Mouse (Mus musculus) activated CD4-positive, CD25-positive, alpha-beta regulatory T cell, adult 4 months (primary cell): ENCODE data around the gene Tmprss2. TPM values are rescaled to one million over a fixed set of nuclear protein-coding genes. Genes with fewer than 3 reads are reported as not detected.
"Not testable (repeated sequence)": the region's sequence is repeated elsewhere in the genome, so short reads cannot be mapped to it uniquely, and the experiment has no call there.

Experiments
- ATAC-seq: one replicate; pipeline ENCODE4 v1.8.0; 2017
- polyA plus RNA-seq, 2 experiments: library from polyadenylated mRNA; unstranded; fragments of 100-300 nt; shearing (Covaris generic); gene quantifications; one replicate each; pipeline ENCODE4 v1.2.1; 2017

The Tmprss2 gene
- polyA plus RNA-seq, 2 experiments from 2014 or later: 0.05 TPM; not detected in 1

DNA sequence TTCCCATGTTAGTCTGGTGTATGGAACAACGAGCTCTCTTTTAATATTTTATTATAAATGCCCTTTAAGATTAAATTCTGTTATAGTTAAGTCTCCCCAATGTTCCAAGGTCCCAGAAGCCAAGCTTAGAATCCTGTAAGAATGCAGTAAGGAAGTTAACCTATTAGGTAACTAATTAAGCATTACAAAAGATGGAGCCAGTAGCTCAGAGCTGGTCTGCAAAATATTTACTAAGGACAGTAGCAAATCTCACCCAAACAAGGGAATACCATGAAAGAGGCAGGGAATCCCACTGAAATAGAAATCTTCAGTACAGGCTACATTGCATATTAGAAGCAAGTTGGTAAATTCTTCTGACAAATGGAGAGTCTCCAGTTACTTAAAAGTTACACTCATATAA is 28.1 kb downstream of the Tmprss2 start:
- not testable (repeated sequence) for ATAC-seq

DNA sequence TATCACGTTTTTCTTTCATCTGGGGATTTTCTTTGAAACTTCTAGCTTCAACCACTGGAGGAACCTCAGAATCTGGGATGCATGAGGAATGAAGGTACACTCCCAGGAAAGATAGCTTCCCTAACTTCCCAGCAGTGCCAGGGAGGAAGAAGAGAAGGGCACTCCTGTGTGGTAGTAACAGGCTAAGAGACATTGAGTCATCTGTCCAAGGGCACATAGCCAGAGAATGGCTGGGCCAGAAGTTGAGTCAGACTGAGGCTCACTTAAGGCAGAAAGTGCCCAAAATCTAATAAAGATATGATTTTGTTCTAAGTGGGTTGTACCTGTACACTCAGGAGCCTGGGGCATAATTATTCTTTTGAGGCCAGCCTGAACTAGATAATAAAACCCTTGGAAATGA is 41.6 kb downstream of the Tmprss2 start:
- no peak for ATAC-seq

DNA sequence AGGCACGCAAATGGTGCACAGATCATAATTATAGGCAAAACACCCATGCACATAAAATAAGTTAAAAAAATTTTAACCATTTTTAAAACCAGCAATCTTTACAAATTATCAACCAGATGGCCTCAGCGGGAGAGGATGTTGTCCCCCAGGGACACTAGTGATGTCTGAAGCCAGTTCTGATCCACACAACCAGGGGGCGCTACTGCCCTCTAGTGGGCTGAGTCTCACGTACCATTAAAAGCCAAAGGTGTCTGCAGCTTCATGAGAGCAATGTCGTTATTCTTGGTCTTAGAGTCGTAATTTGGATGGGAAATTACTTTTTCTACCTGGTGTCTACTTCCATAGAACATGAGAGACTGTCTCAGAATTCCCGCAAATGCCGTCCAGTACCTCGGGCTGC is 42.3 kb downstream of the Tmprss2 start:
- no peak for ATAC-seq

- ATAC-seq: no peak
These were observed 66.7 kb downstream of the Tmprss2 start for GRCm38 (mm10) chr16:97544340-97544739.

GRCm38 (mm10) chr16:97536859-97537258 is 74.1 kb downstream of the Tmprss2 start:
- ATAC-seq: no peak

- peak; percentile 61 for ATAC-seq
These were observed 75.1 kb downstream of the Tmprss2 start for GRCm38 (mm10) chr16:97535808-97536413.

DNA sequence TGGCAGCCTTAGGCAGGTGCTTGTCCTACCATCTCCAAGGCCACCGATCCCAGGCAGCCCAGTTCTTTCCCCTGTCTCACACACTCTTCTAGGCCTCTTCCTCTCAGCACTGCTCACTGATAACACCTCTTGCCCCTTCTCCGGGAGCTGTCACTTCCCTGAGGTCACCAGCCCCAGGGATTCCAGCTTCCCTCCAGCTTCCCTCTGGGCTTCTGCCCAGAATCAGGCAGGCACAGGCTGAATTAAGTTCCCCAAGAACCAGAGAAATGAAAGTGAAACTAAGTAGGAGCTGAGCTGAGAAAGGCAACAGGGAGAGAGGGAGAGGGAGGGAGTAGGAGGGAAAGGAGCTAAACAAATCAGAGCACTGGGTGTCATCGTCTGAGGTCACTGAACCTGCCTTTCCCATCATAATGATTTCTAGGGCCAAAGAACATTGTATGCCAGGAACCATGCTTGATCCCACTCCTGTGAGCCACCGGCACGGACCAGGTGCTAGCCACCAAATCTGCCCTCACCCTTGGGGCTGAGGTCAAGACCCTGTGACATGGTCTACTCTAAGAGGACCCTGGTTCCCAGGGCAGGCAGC is 76.0 kb downstream of the Tmprss2 start:
- ATAC-seq: peak; percentile 79

DNA sequence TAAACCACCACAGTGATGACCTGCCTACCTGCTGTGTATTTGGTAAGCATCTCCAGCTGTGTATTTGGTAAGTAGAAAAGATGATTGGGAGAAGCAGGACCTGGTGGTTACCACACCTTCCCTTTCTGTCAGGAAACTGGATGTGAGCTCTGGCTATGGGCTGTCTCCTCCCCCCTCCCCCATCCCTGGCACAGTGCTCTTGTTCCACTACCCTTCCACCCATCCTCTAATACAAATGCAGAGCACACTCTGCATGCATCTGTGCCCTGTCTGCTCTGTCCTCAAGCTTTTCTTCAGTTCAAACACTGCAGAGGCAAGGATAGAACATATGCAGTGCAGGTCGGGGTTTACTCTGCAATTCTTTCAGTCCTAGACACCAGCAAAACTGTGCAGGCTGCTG is 76.5 kb downstream of the Tmprss2 start:
- no peak for ATAC-seq

DNA sequence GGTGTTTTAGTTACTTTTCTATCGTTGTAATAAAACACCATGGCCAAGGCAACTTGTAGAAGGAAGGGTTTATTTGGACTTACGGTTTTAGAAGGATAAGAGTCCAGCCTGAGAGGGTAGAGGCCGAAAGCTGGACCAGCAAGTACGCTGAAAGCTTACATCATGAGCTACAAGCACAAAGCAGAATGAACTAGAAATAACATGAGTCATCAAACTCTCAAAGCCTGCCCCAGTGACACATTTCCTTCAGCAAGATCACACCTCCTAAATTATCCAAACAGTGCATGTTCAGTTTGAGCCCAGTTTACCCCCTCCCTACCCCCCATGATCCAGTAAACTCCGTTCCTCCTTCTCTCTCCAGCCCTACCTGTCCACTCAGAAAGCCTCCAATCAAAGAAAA is 77.2 kb downstream of the Tmprss2 start:
- no peak for ATAC-seq

- no peak for ATAC-seq
These were observed 77.9 kb downstream of the Tmprss2 start for GRCm38 (mm10) chr16:97533126-97533525.

DNA sequence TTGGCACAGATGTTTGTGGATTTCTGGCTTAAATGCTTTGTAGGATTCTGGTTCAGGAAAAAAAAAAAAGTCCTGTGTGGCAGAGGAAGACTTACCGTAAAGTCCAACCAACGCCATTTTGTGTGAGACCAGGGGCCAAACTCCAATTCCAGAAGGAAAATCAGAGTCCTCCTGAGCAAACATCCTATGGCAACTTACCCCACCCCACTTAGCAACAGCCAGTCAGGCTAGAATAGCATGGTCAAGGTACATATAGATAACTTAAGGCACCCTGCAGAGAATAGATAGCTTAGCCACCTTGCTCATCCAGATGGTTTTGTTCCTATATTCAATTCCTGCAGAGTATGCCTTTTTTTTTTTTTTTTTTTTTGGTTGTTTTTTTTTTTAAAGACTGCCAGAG is 81.8 kb downstream of the Tmprss2 start:
- ATAC-seq: no peak

DNA sequence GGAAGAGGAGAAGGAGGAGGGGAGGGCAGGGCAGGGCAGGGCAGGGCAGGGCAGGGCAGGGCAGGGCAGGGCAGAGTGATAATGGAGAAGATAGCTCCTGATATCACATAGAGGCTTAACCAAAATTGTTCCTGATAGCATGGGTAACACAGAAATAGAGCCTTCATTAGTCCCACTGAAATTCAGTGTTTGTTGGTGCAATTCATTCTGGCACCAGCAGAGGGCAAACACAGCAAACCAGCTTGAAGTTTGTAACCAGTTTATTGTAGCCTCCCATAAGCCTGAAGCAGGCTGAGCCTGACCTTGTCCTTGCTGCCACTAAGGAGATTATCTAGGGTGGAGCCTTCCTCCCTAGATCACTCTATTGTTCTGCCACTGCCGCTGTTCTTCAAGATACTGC is 88.0 kb downstream of the Tmprss2 start:
- ATAC-seq: peak; percentile 99

GRCm38 (mm10) chr16:97521983-97522382 is 89.0 kb downstream of the Tmprss2 start:
- ATAC-seq: no peak

DNA sequence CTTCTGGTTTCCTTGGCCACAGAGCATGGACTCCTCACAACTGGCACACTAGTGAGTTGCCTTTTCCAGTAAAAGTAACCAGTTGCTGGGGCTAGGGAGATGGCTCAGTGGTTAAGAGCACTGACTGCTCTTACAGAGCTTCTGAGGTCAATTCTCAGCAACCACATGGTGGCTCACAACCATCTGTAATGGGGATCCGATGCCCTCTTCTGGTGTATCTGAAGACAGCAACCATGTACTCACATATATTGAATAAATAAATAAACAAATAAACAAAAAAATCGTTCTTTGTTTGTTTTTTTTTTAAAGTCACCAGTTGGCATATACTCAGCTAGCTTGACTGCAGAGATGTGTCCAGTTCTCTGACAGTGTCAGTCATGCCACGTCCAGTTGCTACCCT is 94.7 kb downstream of the Tmprss2 start:
- no peak for ATAC-seq

Other genes with a start within 250 kb of the Tmprss2 start
- 1 to 10 TPM; 8.3 to 8.7 TPM for gene Mx1, start 148.3 kb downstream of the Tmprss2 start, polyA plus RNA-seq
- 1 to 10 TPM; 1.4 to 1.9 TPM for gene Fam3b, start 96.4 kb downstream of the Tmprss2 start, polyA plus RNA-seq
- under 1 TPM in 1 of 2 experiments, not detected in 1; 0.25 TPM for gene Ripk4, start 152.6 kb upstream of the Tmprss2 start, polyA plus RNA-seq
- gene Prdm15, start 240.7 kb upstream of the Tmprss2 start, polyA plus RNA-seq: 10 to 100 TPM; 10.6 to 14.5 TPM